Mouse (Mus musculus) heart, adult 9 months (tissue): ENCODE data around the gene Rrp9.

Experiments
- DNase-seq, 2 experiments: peaks; one replicate each; pipeline ENCODE4 v3.0.0; 2022; ENCODE audit warnings: low spot score in 2 of 2

Rrp9 gene

DNA sequence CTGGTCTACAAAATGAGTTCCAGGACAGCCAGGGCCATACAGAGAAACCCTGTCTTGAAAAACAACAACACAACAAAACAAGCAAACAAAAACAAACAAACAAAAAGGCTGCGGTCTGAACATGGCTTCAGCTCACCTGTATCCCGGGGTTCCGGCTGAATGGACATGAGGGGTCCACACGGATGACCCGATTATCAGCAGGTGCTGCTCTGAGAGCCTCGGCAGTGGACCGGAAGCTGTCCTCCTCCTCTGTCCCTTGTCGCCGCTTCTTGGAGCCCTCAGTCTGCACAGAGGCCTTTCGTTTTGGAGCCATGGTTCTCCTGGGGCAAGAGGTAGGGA is at the start of gene Rrp9:
Gene Rrp9 (plus strand): TSS at position 301 of the 339 bp plus-strand sequence.
- peak in 1 of 2 experiments; percentile 22 for DNase-seq

DNA sequence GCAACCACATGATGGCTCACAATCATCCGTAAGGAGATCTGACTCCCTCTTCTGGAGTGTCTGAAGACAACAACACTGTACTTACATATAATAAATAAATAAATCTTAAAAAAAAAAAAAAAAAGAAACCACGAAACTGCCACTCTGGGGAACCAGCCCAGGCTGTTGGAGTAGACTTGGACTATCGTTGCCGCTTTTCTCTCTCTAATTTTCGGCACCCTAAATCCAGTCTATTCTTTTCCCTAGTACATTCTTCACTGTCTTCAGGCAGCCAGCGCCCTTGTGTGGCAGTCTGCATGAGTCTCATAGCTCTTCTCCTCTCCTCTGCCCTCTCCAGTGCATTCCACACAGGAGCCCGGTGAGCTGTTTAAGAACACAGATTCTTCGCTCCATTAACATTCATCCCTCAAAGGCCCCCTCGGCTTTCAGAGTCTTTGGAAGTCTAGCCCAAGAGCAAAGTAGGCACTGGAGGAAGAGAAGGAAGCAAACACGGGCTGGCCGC is 47.0 kb upstream of the Rrp9 start:
- peak in 1 of 2 experiments; percentile 47 for DNase-seq

DNA sequence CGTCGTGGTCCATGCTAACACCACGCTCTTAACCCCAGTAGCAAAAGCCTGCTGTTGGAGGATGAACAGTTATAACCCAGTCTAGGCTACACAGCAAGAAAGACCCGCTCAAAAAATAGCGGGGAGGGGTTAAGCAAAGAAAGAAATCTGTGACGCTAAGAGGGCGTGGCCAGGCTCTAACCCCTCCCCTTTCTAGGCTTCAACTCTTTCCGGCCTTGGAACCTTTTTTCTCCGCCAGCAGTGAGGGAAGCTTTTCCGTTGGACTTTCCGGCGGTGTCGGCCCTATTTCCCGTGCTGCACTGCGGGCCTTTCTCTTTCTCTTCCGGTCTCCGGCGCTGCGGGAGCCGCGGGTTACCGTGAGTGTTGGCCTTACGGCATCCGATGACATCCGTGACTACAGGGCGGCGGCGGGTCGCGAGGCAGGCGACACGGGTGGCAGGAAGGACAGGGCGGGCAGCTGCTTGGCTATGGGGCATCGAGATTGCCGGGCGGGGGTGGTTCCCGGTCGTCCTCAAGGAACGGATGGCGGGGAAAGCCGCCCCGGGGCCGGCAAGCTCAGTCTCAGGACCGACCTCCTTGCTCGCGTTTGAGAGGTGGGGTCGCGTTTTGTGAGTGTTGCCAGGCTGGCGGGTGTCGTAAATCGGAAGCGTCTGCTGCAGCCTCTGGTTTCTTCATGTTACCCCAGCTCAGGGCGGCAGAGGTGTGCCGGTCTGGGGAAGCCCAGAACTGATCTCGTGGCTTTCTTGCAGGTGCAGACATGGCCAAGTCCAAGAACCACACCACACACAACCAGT is 46.3 kb upstream of the Rrp9 start, which contains the start of gene Rpl29:
Gene Rpl29 (plus strand): TSS at position 234 of the 794 bp plus-strand sequence.
- DNase-seq: peak; percentile 89 to 96

DNA sequence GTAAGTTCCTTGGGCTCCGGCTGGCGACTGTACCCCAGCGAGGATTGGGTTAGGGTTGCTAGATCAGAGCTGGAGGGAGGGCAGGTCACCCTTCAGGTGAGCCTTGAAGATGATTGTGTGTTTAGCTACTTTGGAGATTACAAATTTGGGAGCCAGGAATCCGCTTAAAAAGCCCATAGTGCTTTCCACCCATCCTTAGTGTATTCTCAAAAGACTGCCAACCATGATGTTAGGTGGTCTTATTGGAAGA is 45.8 kb upstream of the Rrp9 start:
- DNase-seq: no peak

DNA sequence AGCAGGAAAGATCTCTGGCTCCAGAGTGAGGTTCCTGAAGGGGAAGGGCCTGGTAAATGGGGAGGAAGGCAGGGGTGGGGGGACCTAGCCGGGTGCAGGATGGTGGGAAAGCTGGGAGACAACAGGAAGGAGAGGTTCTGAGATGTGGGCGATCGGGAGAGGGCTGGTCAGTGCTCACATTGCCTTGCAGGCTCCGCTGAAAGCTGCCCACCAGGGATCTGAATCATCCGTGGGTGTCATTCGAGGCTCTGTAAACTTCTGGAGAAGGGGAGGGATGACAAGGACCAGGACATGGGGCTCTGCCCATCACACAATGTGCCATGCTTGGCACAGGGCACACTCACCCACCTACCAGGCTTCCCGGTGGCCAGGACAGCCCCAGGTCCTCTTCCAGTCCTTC is 42.4 kb upstream of the Rrp9 start:
- DNase-seq: no peak

DNA sequence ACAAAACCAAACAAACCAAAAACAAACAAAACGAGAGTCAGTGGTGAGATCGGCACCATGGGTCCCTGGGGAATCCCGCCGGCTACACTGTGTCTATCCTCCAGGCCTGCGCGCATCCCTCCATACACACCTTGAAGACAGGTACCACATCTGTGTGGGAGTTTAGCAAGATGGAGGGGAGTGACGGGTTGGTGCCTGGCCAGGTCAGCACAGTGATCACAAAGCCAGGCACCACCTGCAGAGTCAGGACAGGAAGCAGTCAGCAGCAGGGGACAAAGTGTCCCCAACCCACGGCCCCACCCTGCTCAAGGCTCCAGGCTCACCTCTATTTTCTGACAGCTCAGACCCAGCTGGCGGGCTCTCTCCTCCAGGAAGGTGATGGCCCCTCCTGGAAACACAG is 39.2 kb upstream of the Rrp9 start:
- DNase-seq: no peak

DNA sequence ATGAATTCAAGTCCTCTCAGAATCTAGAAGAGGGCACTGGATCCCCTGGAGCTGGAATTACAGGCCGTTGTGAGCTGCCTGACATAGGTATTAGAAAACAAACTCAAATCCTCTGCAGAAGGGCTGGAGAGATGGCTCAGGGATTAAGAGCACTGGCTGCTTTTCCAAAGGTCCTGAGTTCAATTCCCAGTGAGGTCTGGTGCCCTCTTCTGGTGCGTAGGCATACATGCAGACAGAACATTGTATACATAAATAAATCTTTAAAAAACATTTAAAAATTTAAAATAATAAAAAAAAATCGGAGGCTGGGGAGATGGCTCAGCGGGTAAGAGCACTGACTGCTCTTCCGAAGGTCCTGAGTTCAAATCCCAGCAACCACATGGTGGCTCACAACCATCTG is 33.1 kb upstream of the Rrp9 start:
- DNase-seq: no peak

DNA sequence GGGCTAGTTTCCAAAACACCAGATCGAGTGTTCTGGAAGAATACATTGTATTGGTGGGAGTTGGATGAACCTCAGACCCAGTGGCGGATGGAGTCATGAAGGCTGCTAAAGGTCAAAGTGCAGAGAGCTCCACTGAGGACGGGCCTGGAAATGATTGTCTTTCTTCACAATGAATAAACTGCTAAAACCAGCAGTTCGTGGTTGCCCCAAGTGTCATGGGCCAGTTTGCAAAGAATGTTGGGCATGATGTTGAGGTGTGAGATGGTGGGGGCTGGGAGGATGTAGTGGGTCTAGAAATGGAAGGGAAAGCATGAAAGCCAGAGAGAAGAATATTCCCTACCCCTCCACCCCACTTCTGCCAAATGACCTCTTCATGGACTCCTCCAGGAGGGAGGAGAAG is 30.9 kb upstream of the Rrp9 start:
- DNase-seq: no peak

DNA sequence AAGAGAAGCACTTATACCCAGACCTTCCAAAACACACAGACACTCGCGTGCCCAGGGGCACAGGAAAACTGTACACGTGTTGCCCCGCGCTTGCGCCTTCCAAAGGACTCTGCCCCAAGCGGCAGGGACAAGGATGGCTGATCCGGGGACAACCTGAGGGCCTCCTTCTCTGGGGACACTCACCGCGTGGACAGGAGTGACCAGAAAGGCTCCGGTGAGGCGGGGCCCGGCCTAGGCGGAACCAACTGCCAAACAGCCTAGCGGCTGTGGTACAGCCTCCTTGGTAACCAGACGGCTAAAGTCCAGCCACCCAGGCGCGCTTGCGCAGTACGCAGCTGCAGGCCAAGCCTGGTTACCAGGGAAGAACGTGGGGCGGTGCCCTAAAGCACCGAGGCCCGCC is 28.4 kb upstream of the Rrp9 start, which contains the start of the genes Abhd14b and Abhd14a:
Gene Abhd14b (plus strand): TSS at position 112 of the 400 bp plus-strand sequence.
Gene Abhd14a (minus strand): TSS at position 331 of the 400 bp plus-strand sequence.
- peak; percentile 95 to 96 for DNase-seq

DNA sequence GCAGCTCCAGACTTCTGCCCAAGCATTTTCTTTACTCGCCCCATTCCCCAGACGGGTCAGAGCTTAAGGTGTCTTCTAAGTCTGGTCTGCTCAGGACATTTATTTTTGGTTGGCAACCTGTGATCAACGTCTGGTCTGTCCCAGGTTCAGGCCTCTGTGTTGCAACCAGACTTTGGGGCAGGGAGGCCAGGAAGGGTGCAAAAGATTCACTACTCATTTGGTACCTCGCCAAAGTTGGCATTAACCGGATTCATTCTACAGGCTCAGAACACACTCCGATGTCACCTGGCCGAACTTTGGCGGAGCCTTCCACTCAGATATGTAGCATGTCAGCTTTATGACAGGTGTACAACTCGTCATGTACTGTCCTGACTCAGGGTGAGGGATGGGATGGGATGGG is 27.8 kb upstream of the Rrp9 start:
- no peak for DNase-seq

DNA sequence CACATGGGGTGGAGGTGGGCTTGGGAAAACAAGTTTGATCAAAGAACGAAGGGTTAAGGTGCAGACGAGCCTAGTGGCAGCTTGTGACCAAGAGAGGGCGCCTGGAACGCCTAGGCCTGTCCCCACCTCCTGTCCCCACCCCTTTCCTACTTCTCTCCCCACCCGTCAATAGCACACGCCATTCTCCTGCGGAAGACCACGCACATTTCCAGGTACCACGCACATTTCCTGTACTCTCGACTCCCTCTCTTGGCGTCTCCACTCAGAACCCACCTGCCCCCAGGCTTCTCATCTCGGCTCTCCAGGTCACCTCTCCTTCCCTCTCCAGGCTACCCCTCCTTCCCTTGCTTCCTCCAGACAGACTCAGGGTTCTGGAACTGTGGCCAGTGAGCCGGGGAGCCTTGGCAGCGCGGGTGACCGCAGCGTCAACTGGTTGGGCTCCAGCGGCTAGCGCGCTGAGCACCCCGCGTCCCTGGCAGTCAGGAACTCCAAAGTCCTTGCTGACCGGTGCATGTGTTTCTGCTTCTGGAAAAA is 27.2 kb upstream of the Rrp9 start:
- peak; percentile 84 to 85 for DNase-seq

DNA sequence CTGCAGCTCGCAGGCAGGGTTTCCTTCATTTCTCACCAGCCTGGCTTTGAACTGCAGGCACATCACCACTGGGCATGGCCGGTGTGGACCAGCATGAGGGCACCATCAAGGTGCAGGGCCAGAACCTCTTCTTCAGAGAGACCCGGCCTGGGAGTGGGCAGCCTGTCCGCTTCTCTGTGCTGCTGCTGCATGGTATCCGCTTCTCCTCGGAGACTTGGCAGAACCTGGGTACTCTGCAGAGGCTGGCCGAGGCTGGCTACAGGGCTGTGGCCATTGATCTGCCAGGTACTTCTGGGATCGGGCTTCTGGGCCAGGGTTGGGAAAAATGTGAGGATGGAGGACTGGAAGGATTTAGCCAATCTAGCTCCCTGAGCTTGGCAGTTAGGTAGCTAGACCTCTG is 25.8 kb upstream of the Rrp9 start:
- DNase-seq: no peak

DNA sequence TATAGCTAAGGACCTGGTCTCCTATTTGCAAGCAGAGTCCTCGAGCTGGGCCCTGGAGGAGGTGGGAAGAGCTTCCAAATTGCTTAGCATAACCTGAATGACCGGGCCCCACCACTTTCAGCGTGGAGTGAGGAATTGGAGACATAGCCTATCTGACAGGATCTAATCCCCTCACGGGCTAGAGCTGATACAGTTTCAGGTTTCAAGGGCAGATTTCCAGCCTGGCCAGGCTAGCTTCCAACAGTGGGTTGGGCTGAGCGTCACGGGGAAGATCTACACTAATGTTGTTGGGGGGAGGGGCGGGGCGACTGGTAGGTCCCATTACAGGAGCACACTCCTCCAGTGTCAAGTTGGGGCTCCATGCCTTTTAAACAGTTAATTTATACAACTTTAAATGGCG is 25.1 kb upstream of the Rrp9 start:
- no peak for DNase-seq

DNA sequence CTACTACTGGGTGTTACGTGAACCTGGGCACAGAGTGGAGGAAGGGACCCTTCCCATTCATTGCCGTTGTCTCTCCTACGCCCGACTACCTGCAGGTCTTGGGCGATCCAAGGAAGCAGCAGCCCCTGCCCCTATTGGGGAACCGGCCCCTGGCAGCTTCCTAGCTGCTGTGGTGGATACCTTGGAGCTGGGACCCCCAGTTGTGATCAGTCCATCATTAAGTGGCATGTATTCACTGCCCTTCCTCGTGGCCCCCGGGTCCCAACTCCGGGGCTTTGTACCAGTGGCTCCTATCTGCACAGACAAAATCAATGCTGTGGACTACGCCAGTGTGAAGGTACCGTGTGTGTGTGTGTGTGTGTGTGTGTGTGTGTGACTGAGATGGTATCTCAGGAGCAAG is 24.5 kb upstream of the Rrp9 start:
- no peak for DNase-seq

DNA sequence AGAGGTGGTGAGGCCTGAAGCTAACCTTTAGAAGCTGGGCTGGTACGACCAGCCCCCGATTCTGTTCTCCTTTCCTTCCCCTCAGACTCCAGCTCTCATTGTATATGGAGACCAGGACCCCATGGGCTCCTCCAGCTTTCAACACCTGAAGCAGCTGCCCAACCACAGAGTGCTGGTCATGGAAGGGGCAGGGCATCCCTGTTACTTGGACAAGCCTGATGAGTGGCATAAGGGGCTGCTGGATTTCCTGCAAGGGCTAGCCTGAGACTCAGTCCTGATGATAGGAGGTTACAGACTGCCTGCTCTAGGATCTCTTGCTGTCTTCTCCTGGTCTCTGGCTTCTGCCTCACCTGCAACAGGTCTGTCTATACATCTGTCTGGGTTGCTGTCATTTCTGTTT is 23.9 kb upstream of the Rrp9 start:
- DNase-seq: no peak

DNA sequence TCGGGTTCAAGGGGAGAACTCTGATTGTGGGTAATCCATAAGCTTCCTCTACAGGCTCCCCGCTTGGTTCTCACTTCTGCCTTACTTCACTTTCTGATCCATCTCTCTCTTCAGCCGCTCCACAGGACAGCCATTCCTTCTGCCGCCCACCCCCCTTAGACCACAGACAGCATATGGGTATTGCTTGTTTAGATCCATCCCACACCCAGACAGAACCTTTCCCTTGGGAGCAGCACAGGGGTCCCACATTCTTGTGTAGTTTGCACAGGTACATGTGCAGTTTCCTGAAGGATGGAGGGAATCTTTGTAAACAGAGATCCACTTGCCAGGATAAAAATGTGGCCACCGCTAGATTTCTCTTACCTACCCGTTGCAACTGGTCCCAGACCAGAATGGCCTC is 23.4 kb upstream of the Rrp9 start:
- DNase-seq: no peak

DNA sequence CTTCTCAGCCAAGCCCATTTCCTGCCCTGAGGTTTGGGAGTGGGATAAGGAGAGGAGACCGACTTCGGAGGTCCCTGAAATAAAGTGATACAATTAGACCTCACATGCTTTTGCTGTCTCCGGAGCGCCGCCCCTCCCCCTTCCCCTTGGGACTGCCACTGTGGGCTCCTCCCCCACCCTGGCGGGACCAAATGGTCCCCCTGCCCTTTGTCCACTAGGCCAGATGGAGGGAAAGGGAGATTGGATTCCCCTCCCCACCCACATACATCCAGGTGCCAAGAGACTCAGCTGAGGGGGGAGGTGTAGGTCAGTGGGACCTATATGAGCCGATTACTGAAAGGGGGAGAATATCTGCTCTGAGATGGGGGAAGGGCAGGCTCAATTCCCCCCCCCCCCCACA is 22.9 kb upstream of the Rrp9 start:
- DNase-seq: no peak

DNA sequence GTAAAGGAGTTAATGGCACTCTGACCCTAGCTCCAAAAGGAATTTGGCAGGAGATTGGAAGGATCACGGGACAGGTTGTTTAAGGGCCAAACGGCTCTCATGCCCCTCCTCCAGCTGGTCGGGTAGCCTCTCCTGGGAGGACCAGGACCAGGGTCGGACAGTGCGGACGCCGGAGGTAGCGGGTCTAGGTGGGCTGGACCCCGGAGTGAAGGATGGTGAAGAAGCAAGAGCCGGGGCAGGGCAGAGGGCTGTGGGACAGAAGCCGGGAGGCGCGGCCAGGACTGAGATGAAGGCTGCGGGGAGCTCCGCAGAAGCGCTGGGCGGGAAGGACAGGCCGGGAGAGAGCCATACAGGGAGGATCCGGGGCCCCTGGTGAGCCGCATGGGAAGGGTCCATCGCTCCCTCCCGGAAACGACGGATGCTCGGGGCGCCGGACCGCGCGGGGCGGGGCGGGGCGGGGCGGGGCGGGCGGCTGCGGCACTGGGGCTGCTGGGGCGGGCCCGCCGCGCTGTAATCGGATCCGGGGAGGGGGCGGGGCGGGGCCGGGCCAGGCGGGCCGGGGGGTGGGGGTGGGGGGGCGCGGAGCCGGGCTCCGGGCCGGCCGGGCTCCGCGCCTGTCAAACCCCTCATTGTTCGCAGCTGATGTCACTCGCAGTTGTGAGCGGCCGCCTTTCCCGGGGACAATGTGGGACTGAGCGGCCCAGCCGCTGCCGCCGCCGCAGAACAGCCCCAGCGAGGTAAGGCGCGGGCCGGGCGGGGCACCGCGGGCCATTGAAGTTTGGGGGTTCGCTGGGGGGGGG is 22.3 kb upstream of the Rrp9 start, which contains the start of gene Pcbp4:
Gene Pcbp4 (plus strand): TSS at position 21 of the 800 bp plus-strand sequence.
- peak in 1 of 2 experiments; percentile 65 for DNase-seq

DNA sequence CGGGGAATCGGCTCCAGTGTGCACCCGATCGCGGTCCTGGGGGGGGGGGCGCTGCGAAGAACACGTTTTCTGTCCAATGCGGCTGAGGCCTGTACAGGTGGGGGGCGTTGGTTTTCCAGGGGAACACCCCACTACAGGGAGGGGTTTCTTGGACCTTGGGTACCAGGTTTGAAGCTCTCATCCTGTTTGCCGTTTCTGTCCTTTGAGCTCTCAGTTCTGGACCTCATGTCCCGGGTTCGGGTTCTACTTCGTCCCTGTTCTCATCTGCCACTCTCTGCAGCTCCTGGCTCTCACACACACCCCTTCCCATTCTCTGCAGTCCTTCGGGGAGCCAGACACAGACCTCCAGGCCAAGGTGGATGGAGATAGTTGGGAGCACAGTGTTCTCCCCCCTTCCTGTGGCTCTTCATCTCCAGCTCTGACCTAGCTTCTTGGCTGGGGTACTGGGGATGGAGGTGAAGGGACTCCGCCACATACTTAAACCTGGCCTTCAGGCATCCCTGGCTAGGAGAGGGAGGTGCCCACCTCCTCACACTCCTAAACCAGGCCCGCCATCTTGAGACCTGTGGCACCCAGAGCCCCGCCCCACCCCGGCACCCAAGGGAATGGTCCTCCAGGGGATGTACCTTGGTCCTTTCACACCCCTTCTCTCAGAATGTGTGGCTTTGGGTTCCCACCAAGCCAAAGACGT is 21.5 kb upstream of the Rrp9 start:
- no peak for DNase-seq

DNA sequence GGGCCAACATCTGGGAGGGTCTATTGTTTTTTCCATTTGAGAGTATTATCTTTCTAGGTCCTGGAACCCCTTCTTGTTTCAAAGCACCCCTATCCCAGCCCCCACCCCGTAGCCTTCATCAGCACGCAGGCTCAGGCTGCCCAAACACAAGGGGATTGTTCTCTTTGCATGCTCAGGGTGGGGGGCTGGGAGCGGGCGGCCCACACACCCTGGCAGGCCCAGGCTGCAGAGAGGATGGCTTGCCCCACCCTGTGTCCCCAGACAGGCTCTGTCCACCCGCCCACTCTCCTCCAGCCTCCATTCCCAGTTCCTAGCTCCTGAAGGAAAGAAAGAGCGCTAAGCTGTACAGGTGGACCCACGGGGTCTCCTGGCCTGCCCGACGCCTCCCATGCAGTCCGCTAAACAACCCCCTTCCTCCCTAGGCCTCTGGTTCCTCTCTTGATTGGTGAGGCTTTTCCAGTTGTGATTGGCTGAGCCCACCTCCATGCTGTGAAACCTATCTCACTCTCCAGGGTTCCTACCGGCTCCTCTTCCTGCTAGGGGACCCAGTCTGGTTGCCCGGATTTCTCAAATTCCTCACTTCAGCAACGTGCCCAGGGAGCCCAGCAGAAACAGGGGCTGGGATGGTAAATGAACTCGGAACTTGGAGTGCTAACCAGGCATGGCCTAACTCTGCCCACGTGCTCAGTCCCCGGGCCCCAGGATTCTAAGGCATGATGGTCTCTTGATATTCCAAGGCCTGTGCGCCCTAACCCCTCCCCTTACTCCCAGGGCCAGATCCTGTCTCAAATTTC is 20.7 kb upstream of the Rrp9 start:
- no peak for DNase-seq
